Mouse (Mus musculus): Measurements from ENCODE around the gene Abhd5. TPM values are rescaled to one million over a fixed set of nuclear protein-coding genes. Genes with fewer than 3 reads are reported as not detected.

Gene Abhd5
- polyA plus RNA-seq, 1 experiment from 2014 or later: 16.7 TPM

DNA sequence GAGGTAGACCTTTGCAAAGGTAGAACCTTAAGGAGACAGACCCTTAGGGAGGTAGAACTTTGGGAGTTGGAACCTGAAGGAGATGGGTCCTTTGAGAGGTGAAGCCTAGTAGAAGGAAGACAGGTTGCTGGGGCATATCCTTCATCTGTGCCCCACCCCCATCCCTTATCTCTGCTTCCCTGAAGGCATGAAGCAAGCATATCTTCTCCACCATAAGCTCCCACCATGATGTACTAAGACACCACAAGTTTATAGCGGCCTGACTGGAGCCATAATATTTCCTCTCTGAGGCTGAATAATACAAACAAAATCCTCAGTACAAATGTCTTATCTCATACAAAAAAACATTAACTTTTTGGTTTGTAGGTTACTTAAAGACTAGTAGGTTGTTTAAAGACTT is 3.5 kb upstream of the Abhd5 start:
- Histone ChIP-seq H3K36me3 (no peaks in the 10 kb centered on the region), H3K27ac (replicated peaks) (no peak overlapping the region), H3K9me3 (no peaks in the 10 kb centered on the region), H3K9ac (no peak overlapping the region), H3K4me1 (peaks cover 15% of the 10 kb centered on the region), H3K4me2 (no peak overlapping the region), H3K4me3 (no peak overlapping the region), H3K27me3 (replicated peaks) (no peaks in the 10 kb centered on the region)
- WGBS: 74% methylated on average over 1 of the region's 1 CpGs
- ATAC-seq (ENCODE audit: extremely low read depth, insufficient number of reproducible peaks, low FRiP score, low TSS enrichment): no peak

DNA sequence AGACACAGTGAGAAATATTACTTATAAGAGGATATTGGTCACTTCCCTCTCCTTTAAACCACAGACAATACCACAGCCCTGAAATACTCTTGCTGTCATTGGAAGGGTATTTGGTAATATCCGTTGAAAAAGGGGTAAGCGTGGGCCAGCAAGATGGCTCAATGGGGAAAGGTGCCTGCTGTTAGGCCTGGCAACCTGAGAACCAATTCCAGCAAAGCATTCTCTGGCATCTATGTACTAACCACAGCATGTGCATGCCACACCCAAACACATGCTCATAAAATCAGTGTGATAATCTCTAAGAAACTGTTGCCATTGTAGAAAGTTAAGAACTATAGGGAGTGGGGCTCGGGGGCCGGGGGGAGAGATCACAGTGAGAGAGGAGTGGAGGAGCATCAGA is 2.1 kb upstream of the Abhd5 start:
- H3K27me3 ChIP-seq (replicated peaks): no peaks in the 10 kb centered on the region
- H3K36me3 ChIP-seq: no peaks in the 10 kb centered on the region
- H3K4me2 ChIP-seq: no peak overlapping the region
- no peak overlapping the region for H3K27ac ChIP-seq (replicated peaks)
- H3K4me1 ChIP-seq: peaks cover 18% of the 10 kb centered on the region
- H3K4me3 ChIP-seq: no peak overlapping the region
- ATAC-seq (ENCODE audit: extremely low read depth, insufficient number of reproducible peaks, low FRiP score, low TSS enrichment): no peak
- no peaks in the 10 kb centered on the region for H3K9me3 ChIP-seq
- H3K9ac ChIP-seq: no peak overlapping the region
- 74% methylated on average over 4 of the region's 4 CpGs for WGBS

DNA sequence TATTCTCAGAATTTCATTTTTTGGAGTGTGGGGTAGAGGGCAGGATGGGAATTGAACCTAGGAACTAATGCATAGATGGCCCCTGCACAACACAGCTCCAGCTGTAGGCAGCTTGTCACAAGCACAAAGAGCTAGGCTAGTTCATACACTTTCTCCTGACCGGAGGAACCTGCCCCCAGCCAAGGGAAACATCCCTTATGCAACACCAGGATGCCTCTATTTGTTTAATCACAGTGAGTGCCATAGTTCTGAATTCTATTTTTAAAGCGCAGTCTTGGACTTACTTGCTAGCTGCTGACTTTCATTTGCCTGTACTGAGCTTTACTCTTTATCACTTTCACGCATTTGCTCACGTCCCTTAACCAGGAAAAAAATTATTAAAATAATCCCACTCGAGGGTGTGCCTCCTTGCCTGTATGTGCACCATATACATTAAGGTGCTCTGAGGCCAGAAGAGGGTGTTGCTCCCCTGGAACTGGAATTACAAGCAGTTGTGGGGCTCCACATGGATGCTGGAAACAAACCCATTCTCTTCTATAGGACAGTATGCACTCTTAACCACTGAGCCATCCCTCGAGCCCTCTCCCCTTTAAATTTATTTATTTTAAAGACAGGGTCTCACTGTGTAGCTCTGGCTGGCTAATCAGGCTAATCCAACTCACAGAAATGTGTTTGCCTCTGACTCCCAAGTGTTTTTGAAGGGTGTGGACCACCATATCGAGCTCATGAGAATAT is 845 bp upstream of the Abhd5 start:
- peak overlapping the region; percentile 80 for H3K27ac ChIP-seq (replicated peaks)
- WGBS: 67% methylated on average over 7 of the region's 7 CpGs
- peak overlapping the region; percentile 83 for H3K4me3 ChIP-seq
- H3K4me1 ChIP-seq: peaks cover 18% of the 10 kb centered on the region
- peak overlapping the region; percentile 77 for H3K4me2 ChIP-seq
- peak overlapping the region; percentile 94 for H3K9ac ChIP-seq
- H3K27me3 ChIP-seq (replicated peaks): no peaks in the 10 kb centered on the region
- ATAC-seq (ENCODE audit: extremely low read depth, insufficient number of reproducible peaks, low FRiP score, low TSS enrichment): no peak
- H3K9me3 ChIP-seq: no peaks in the 10 kb centered on the region
- no peaks in the 10 kb centered on the region for H3K36me3 ChIP-seq

DNA sequence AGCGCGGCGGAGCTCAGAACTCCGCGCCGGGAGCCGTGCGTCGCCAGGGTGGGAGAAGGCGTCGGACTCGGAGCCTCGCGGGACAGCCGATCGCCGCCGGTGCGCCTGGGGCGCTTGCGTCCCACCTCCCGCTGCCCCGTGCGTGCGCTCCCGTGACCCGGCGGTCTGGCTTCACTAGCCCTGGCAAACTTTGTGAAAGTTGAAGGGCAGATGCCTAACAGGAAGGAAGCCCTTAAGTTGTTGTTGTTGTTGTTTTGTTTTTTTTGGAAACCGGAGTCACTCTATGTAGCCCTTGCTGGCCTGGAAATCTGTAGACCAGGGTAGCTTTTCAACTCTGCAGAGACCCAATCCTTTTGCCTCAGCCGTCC is 601 bp downstream of the Abhd5 start:
- 1% methylated on average over 30 of the region's 30 CpGs for WGBS
- H3K4me3 ChIP-seq: peak overlapping the region; percentile 83
- peak; percentile 43 for ATAC-seq (ENCODE audit: extremely low read depth, insufficient number of reproducible peaks, low FRiP score, low TSS enrichment)
- peak overlapping the region; percentile 77 for H3K4me2 ChIP-seq
- peak overlapping the region; percentile 80 for H3K27ac ChIP-seq (replicated peaks)
- no peaks in the 10 kb centered on the region for H3K36me3 ChIP-seq
- H3K27me3 ChIP-seq (replicated peaks): no peaks in the 10 kb centered on the region
- H3K4me1 ChIP-seq: peaks cover 18% of the 10 kb centered on the region
- no peaks in the 10 kb centered on the region for H3K9me3 ChIP-seq
- peak overlapping the region; percentile 94 for H3K9ac ChIP-seq

DNA sequence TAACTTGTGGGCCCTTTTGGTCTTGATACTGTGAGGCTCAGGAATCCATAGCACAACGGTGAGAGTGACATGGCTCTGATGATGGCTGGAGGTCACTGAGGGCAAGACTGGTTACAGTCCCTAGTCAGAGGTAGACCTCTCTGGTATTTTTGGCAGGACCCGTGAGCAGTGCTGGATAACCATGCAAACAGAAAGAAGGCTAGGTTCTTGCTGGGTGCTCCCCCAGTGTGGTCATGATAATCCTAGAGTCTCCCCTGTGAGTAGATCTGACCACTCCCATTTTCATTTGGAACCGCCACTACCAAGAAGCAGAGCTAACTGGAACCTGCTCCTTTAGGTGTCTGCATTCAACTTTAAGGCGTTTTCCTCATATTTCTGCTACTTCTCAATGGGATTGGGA is 1.5 kb downstream of the Abhd5 start:
- Histone ChIP-seq H3K4me2 (peak overlapping the region; percentile 77), H3K27me3 (replicated peaks) (no peaks in the 10 kb centered on the region), H3K9ac (no peak overlapping the region)

DNA sequence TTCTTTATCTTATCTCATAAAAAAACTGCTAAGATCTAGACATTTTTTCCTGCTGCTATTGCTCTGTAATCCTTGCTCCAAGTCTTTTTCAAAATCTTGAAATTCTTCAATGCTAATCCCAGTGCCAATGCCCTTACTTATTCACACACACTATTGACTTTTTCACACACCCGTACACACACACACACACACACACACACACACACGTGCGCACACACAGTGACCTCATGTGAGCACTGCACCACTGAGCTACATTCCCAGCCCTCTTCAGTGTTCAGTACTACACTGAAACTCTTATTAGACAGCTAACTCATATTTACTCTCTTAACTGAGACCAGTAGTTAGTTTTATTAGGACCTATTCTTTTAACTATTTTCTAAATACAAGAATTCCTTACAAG is 2.8 kb downstream of the Abhd5 start:
- WGBS: 88% methylated on average over 3 of the region's 3 CpGs
- H3K4me3 ChIP-seq: no peak overlapping the region
- no peaks in the 10 kb centered on the region for H3K9me3 ChIP-seq
- H3K9ac ChIP-seq: no peak overlapping the region
- no peaks in the 10 kb centered on the region for H3K27me3 ChIP-seq (replicated peaks)
- H3K27ac ChIP-seq (replicated peaks): no peak overlapping the region
- no peaks in the 10 kb centered on the region for H3K36me3 ChIP-seq
- peaks cover 18% of the 10 kb centered on the region for H3K4me1 ChIP-seq
- no peak overlapping the region for H3K4me2 ChIP-seq
- ATAC-seq (ENCODE audit: extremely low read depth, insufficient number of reproducible peaks, low FRiP score, low TSS enrichment): no peak

More for the DNA sequence above, 1.5 kb downstream of the Abhd5 start:
- Histone ChIP-seq H3K27ac (replicated peaks) (no peak overlapping the region), H3K9me3 (no peaks in the 10 kb centered on the region), H3K4me3 (peak overlapping the region; percentile 19), H3K4me1 (peaks cover 18% of the 10 kb centered on the region), H3K36me3 (no peaks in the 10 kb centered on the region)
- 65% methylated on average over 4 of the region's 4 CpGs for WGBS
- ATAC-seq (ENCODE audit: extremely low read depth, insufficient number of reproducible peaks, low FRiP score, low TSS enrichment): no peak

DNA sequence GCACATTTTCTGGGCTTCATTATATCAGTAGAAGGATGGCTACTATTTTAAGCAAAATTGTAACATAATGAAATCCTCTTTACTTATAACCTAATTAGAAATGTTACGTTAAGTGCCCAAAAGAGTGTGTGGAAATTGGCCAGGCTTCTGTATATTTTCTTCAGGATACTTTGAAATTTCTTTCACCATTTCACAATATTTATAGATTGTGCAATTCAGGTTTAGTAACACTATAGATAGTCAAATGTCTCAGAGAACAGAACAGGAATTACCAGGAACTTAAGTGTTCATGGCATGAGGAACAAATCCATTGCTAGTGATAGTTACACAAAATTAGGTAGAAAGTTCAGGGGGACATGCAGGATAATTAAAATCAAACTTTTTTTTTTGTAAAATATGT is 5.7 kb downstream of the Abhd5 start:
- no peaks in the 10 kb centered on the region for H3K27me3 ChIP-seq (replicated peaks)
- no peak for ATAC-seq (ENCODE audit: extremely low read depth, insufficient number of reproducible peaks, low FRiP score, low TSS enrichment)
- 86% methylated on average over 1 of the region's 1 CpGs for WGBS
- no peak overlapping the region for H3K4me2 ChIP-seq
- no peak overlapping the region for H3K4me3 ChIP-seq
- H3K9me3 ChIP-seq: no peaks in the 10 kb centered on the region
- H3K27ac ChIP-seq (replicated peaks): no peak overlapping the region
- H3K36me3 ChIP-seq: peaks cover 4% of the 10 kb centered on the region; the same call in 1 of the 2 replicates
- peaks cover 9% of the 10 kb centered on the region for H3K4me1 ChIP-seq
- H3K9ac ChIP-seq: no peak overlapping the region

DNA sequence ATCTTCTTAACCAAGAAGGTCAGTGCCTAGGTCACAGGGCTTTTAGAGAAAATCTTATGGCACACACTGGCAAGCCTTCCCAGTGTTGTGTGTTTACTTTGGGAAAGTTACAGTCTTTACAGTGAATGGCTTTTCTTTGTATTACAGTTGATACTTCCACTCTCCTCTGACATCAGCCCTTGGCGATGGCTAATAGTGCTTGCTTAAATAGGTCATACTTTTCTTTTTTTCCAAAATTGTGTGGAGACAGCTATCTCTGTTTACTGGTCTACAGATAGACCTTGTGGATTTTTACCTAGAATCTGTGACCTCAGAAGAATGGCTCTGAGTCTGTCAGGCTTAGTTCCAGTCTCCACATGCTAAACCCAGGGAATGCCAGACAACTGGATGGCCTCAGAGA is 6.2 kb downstream of the Abhd5 start:
- WGBS: 79% methylated on average over 1 of the region's 1 CpGs
- no peak overlapping the region for H3K4me3 ChIP-seq
- no peaks in the 10 kb centered on the region for H3K9me3 ChIP-seq
- no peak overlapping the region for H3K27ac ChIP-seq (replicated peaks)
- H3K9ac ChIP-seq: no peak overlapping the region
- no peak for ATAC-seq (ENCODE audit: extremely low read depth, insufficient number of reproducible peaks, low FRiP score, low TSS enrichment)
- H3K4me2 ChIP-seq: no peak overlapping the region
- H3K36me3 ChIP-seq: peaks cover 4% of the 10 kb centered on the region; the same call in 1 of the 2 replicates
- peaks cover 6% of the 10 kb centered on the region for H3K4me1 ChIP-seq
- no peaks in the 10 kb centered on the region for H3K27me3 ChIP-seq (replicated peaks)

DNA sequence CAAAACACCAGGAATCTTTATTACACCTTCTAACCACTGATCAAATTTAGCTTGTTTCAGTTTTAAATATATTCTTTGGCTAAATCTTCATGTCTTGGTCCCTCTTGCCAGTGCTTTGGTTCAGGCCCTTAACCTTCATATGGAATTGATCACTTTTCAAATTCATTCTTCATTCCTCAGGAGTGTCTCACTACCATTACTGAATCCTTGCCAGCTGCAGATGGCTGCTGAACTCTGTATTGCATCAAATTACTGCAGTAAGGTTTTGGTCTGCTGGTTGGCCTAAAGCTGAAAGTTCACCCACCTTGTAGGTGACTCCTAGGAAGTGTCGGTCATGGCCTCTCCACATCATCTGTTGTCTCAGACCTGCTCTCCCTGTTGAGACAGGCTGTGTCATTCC is 12.8 kb downstream of the Abhd5 start:
- H3K9me3 ChIP-seq: no peaks in the 10 kb centered on the region
- H3K4me1 ChIP-seq: no peaks in the 10 kb centered on the region
- no peaks in the 10 kb centered on the region for H3K27me3 ChIP-seq (replicated peaks)
- ATAC-seq (ENCODE audit: extremely low read depth, insufficient number of reproducible peaks, low FRiP score, low TSS enrichment): no peak
- H3K27ac ChIP-seq (replicated peaks): no peak overlapping the region
- WGBS: 90% methylated on average over 1 of the region's 1 CpGs
- no peak overlapping the region for H3K9ac ChIP-seq
- no peak overlapping the region for H3K4me3 ChIP-seq
- no peak overlapping the region for H3K4me2 ChIP-seq
- peaks cover 12% of the 10 kb centered on the region for H3K36me3 ChIP-seq

DNA sequence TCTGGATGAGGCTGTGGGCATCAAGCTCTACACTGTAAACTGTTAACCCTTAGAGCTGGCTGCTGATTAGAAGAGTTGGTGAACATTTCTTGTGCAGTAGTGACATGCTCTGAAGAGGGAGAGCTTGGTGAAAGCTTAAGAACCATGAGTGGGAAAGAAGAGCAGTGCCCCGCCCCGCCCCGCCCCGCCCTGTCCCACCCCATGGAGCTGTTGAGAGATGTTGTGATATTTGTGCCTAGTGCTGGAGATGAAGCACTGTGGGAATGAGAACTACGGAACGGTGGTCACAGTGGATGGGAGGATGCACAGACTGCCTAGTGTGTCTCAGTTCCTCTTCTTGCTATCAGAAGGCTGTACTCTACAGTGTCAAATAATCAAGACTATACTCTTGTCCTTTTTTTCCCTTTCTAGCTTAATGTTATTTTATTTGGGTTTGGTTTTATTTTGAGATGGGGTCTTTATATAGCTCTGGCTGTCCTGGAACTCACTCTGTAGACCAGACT is 18.9 kb downstream of the Abhd5 start:
- no peak overlapping the region for H3K9ac ChIP-seq
- H3K4me2 ChIP-seq: no peak overlapping the region
- H3K27ac ChIP-seq (replicated peaks): no peak overlapping the region
- WGBS: 88% methylated on average over 6 of the region's 6 CpGs
- H3K27me3 ChIP-seq (replicated peaks): no peaks in the 10 kb centered on the region
- no peaks in the 10 kb centered on the region for H3K9me3 ChIP-seq
- ATAC-seq (ENCODE audit: extremely low read depth, insufficient number of reproducible peaks, low FRiP score, low TSS enrichment): no peak
- H3K4me3 ChIP-seq: no peak overlapping the region
- peaks cover 7% of the 10 kb centered on the region; the same call in 1 of the 2 replicates for H3K36me3 ChIP-seq
- peaks cover 12% of the 10 kb centered on the region for H3K4me1 ChIP-seq

DNA sequence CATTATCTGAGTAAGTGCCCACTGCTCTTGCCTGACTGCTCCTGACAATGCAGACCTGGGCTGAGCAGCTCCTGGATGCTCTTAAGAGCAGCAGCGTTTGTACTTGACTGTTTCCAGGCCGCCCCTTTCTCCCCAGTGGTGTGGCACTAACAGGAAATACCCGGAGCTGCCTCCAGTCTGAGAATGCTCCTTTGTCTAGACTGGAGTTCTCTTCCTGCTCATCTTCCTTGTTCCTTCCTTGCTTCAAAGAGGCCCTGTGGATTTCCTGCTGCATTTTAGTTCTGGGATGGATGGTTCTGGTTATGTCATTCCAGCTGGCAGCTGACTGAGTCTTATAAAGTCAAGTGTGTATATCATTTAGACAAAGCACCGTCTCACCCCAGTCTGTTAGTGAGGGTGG is 21.1 kb downstream of the Abhd5 start:
- Histone ChIP-seq H3K27me3 (replicated peaks) (no peaks in the 10 kb centered on the region), H3K4me2 (no peak overlapping the region), H3K9ac (no peak overlapping the region), H3K36me3 (peaks cover 12% of the 10 kb centered on the region; the same call in 1 of the 2 replicates), H3K9me3 (no peaks in the 10 kb centered on the region), H3K4me3 (no peak overlapping the region), H3K27ac (replicated peaks) (no peak overlapping the region), H3K4me1 (peaks cover 12% of the 10 kb centered on the region)
- no peak for ATAC-seq (ENCODE audit: extremely low read depth, insufficient number of reproducible peaks, low FRiP score, low TSS enrichment)
- WGBS: 16% methylated on average over 4 of the region's 4 CpGs

DNA sequence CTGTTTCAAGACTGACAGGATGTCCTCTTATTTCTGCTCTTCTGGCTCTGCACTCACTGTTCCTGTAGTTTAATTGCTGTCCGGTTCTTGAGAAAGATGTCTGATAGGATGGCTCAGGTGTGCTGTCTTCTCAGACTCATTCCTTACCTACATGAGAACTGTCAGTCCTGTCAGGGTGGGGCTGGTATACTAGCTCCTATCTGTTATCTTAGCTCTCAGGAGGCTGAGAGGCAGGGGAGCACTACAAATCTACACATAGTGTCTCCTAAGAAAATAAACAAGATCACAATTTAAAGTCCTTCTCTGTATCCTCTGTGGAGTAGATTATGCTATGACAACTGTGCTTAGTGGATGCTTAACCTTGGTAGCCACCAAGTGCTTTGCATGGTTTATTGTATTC is 21.6 kb downstream of the Abhd5 start:
- ATAC-seq (ENCODE audit: extremely low read depth, insufficient number of reproducible peaks, low FRiP score, low TSS enrichment): no peak
- WGBS: 66% methylated on average over 1 of the region's 1 CpGs

More for the DNA sequence above, 21.6 kb downstream of the Abhd5 start:
- peaks cover 12% of the 10 kb centered on the region for H3K4me1 ChIP-seq
- H3K36me3 ChIP-seq: peaks cover 7% of the 10 kb centered on the region; the same call in 1 of the 2 replicates
- H3K9me3 ChIP-seq: no peaks in the 10 kb centered on the region
- no peak overlapping the region for H3K4me3 ChIP-seq
- no peak overlapping the region for H3K27ac ChIP-seq (replicated peaks)
- H3K4me2 ChIP-seq: no peak overlapping the region
- no peak overlapping the region for H3K9ac ChIP-seq
- no peaks in the 10 kb centered on the region for H3K27me3 ChIP-seq (replicated peaks)
